Mouse (Mus musculus) brain, embryonic 14.5 days (tissue): ENCODE results near the gene Cflar. TPM values are rescaled to one million over a fixed set of nuclear protein-coding genes. Genes with fewer than 3 reads are reported as not detected.
"Not testable (repeated sequence)": the region's sequence is repeated elsewhere in the genome, so short reads cannot be mapped to it uniquely, and the experiment has no call there.

Experiments
- DNase-seq: peaks from one replicate; pipeline ENCODE4 v3.0.0-alpha.2; 2011; ENCODE audit warnings: low read depth
- CTCF ChIP-seq: fragments of 200-500 bp; IDR thresholded peaks from 2 replicates; pipeline ENCODE4 v1.5.1; 2012; ENCODE audit warnings: inconsistent platforms, mild to moderate bottlenecking, moderate library complexity, borderline replicate concordance; ENCODE audit not compliant: insufficient read depth, insufficient read length; ENCODE audit errors: extremely low read depth
- POLR2A ChIP-seq: fragments of 200-500 bp; IDR thresholded peaks from 2 replicates; pipeline ENCODE4 v1.6.1; 2012; ENCODE audit warnings: mild to moderate bottlenecking, inconsistent platforms, borderline replicate concordance; ENCODE audit not compliant: poor library complexity, insufficient read depth, insufficient read length, severe bottlenecking; ENCODE audit errors: extremely low read depth
- polyA plus RNA-seq: library from polyadenylated mRNA; depleted of rRNA; stranded (reverse); fragments of >200 nt; gene quantifications from 2 replicates; pipeline ENCODE4 v1.2.3, GENCODE M21; 2012; rRNA removed

Gene Cflar
- polyA plus RNA-seq, 1 experiment: 12.3 TPM

- TF ChIP-seq POLR2A: no peak
- no peak for DNase-seq
Observed at GRCm38 (mm10) chr1:58778226-58778625, 66.9 kb downstream of the Cflar start.

GRCm38 (mm10) chr1:58786276-58786675 lies 75.0 kb downstream of the Cflar start:
- no peak for DNase-seq
- TF ChIP-seq POLR2A: no peak
- TF ChIP-seq CTCF: no peak

- TF ChIP-seq POLR2A: no peak
- TF ChIP-seq CTCF: no peak
- no peak for DNase-seq
Observed at GRCm38 (mm10) chr1:58788410-58788809, 77.1 kb downstream of the Cflar start.

DNA sequence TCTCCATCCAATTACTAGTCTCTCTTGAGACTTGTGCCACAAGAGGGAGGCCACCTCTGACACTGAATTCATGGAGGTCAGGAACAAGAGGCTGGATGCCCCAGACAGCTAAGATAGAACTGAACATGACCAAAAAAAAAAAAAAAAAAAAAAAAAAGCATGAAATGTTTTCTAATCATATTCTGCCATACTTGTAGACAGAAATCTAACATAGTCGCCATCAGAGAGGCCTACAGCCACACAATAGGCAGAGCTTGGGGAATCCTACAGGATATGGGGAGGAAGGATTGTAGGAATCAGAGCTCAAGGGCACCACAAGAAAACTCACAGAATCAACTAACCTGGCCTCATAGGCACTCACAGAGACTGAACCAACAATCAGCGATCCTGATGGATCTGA lies 83.4 kb downstream of the Cflar start:
- TF ChIP-seq CTCF: no peak
- no peak for TF ChIP-seq POLR2A
- DNase-seq: no peak

DNA sequence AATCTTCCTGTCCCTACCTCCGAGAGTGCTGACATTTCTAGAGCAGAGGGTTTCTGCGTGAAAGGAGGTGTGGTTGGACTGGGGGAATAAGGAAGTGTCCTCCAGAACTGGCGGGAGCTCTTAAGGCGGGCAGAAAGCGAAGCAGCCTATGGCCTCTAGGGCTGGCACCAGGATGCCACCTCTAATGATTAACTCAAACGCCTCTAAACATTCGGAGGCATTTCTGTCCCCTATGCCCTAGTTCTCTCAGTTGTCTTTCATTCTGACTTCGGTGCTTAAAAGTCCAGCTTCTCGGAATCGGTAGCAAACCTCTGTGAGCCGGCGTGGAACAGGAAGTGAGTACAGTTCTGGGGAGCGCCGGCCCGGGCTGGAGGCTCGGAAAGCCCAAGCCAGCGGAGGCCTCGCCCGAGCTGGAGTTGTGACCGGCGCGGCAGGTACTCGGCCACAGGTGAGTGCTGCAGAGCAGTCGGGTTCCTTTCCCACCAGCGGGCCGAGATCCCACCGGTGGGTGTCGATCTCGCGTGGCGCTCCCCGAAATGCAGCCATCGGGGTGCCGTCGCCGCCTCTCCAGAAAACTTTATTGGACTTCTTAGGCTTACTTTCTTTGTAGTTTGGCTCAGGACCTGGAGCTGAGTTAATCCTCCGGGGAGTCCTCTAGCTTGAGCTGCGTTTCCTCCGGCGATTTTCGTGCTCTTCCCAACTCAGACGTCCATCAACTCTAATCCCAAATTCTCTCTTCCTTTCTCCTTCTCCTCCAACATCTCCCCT lies 84.2 kb downstream of the Cflar start, which contains the start of gene Casp8:
TSS of gene Casp8 (plus strand) at position 84 of the 768 bp plus-strand sequence.
- TF ChIP-seq POLR2A: no peak
- TF ChIP-seq CTCF: no peak
- DNase-seq: peak; percentile 50

GRCm38 (mm10) chr1:58796059-58796363 lies 84.7 kb downstream of the Cflar start:
- DNase-seq: no peak
- no peak for TF ChIP-seq POLR2A
- no peak for TF ChIP-seq CTCF

GRCm38 (mm10) chr1:58796853-58797252 lies 85.5 kb downstream of the Cflar start:
- DNase-seq: no peak
- TF ChIP-seq CTCF (no peak), POLR2A (no peak)

DNA sequence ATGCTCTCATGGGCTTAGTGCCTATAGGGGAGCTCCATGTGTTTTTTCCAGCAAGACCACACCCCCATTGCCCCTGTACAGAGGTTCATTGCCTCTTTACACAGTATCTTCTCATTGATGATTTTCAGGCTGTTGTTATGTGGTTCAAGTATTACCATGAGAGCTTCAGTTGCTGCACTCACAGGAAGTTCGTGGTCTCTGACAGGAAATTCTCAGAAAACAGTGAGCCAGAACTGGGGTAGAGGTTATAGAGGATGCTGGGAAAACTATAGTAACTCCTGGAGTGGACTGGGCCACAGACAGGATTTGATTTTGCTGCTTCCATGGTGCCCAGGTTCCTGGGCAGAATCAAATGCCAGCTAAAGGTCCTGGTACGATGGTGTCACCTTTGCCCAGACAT lies 86.1 kb downstream of the Cflar start:
- no peak for DNase-seq
- TF ChIP-seq POLR2A: no peak
- TF ChIP-seq CTCF: no peak

DNA sequence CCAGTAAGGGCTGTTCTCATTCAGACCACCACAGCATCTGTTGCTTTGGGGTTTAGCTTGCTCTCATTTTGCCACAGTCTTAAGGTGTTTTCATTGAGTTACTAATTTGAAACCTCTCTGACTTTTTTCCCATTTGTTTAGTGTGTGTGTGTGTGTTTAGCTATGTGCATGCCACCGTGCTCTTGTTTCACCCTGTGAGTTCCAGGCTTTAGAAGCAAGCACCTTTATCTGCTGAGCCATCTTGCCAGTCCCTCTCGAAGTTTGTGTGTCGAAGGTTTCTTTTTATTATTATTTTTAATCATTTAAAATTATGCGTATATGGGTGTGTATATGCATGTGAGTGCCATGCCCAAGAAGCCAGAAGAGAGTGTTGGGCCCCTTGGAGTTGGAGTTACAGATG lies 87.6 kb downstream of the Cflar start:
- DNase-seq: no peak

DNA sequence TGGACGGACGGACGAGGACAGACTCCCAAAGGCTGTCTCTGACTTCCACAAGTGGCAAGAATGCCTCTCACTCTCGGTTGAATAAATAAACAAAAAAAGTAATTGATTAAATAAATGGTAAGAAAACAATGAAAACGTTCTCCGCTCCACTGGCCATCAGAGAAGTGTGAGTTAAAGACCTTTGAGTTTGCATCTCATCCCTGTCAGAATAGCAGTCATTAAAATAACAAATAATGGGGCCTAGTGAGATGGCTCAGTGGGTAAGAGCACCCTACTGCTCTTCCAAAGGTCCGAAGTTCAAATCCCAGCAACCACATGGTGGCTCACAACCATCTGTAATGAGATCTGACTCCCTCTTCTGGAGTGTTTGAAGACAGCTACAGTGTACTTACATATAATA lies 89.3 kb downstream of the Cflar start:
- DNase-seq: not testable (repeated sequence)

More for the DNA sequence above, 87.6 kb downstream of the Cflar start:
- TF ChIP-seq CTCF: no peak
- no peak for TF ChIP-seq POLR2A

DNA sequence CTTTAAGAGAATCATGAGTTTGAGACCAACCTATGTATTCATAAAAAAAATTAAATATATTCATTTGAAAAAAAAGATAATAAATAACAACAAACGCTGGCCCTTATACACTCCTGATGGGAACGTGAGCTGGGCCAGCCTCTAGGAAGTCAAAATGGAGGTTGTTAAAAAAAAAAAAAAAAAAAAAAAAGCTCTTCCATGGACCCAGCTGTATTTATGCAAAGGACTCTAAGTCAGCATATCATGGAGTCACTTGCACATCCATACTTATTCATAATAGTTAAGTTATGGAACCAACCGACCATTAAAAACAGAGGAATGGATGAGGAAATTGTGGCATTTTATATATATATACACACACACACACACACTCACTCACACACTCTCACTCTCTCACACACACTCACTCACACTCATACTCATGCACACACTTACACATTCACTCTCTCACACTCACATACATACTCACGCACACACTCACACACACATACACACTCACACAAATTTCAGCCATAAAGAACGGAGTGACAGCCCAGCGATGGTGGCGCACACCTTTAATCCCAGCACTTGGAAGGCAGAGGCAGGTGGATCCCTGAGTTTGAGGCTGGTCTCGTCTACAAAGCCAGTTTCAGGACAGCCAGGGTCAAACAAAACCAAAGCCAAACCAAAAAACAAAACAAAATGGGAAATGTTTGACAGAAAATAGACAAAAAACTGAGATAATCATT lies 90.4 kb downstream of the Cflar start:
- no peak for DNase-seq
- TF ChIP-seq CTCF: no peak
- no peak for TF ChIP-seq POLR2A

DNA sequence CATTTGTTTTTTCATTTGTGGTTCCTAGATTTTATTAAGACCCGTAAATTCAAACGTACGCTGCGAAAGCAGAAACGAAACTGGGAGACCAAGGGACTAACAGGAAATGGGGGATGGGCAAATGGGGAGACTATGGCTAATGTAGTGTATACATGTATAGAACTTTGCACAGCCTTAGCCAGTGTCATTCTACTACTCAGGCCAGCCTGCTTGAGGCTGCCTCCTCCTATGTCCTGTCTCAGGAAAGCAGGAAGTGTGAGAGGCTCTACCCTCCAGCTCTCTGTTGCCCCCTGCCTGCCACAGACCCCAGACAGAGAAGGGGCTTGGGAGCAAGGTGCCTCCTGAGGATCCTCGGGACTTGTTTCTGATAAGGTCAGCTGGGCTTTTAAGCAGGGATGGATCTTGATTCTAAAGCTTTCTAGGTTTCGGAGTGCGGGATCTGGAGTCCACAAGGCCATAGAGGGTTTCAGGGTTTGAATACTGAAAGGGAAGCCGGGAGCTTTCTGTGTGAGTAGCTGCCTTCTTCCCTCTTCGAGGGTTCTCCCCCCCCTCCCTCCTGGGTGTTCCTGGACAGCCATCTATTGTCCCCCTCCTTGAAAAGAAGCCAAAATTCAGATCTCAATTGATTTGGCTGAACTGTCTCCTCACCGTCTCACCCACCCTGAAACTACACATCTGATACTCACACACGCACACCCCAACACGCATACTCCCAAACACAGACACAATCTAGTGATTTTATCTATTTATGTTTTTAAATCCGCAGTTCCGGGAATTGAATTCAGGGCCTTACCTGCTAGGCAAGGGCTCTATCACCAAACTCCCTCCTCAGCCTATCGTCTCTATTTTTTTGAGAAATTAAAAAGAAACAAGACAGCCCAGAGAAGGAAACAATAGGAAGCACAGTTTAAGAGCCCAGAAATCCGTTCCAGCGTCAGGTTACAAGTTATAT lies 91.3 kb downstream of the Cflar start:
- no peak for DNase-seq
- TF ChIP-seq CTCF: peak; percentile 18; the same call in 1 of the 2 replicates
- no peak for TF ChIP-seq POLR2A

DNA sequence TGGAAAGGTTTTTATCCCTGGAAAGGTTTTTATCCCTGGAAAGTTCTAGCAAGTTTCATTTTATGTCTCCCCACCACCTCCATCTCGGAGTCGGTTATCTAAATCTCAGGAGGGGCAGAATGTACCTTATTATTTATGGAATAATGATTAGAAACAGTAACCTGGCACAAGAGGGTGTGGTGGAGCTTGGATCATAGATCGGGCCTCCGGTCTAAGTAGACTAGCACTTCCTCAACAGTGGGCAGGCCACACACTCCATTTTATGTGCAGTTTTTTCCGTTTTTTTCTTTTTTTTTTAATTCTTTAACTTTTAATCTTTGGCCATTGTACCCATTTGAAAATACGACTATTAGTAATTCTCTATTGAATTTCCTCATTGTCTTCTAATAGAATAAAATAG lies 92.2 kb downstream of the Cflar start:
- TF ChIP-seq POLR2A (no peak), CTCF (no peak)
- DNase-seq: no peak

DNA sequence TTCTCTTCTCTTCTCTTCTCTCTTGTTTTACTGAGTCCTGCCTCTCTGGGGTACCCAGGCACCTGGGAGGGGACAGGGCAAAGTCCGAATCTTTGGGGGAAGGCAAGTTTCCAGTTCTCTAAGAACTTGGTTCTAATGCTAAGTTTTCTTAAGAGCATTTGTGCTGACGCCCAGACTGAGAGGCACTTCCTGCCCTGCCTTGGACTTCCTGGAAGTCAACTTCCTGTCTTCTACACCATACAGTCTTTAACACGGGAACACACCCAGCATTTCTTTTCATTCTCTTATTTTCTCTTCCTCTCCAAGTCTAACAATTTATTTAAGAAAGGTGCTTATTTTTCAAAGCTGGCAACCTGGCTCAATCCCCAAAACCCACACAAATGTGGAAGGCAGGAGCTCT lies 95.3 kb downstream of the Cflar start:
- no peak for DNase-seq
- TF ChIP-seq CTCF (no peak), POLR2A (no peak)

Other genes with a start within 250 kb of the Cflar start
- 19.7 and 21.5 TPM in 2 replicates for gene Orc2, start 206.4 kb upstream of the Cflar start, polyA plus RNA-seq
- 4.7 and 6.0 TPM in 2 replicates for gene Fam126b, start 125.2 kb upstream of the Cflar start, polyA plus RNA-seq
- gene Ndufb3, start 125.1 kb upstream of the Cflar start, polyA plus RNA-seq: 116 and 141 TPM in 2 replicates
- not detected in 2 replicates for gene Als2cr12, start 15.5 kb upstream of the Cflar start, polyA plus RNA-seq
- 1.6 and 3.4 TPM in 2 replicates for gene Casp8, start 83.9 kb downstream of the Cflar start, polyA plus RNA-seq